Mouse (Mus musculus): Measurements from ENCODE around the gene Zfp709. TPM values are rescaled to one million over a fixed set of nuclear protein-coding genes. Genes with fewer than 3 reads are reported as not detected.

The Zfp709 gene
- 6.1 TPM for polyA plus RNA-seq (2015; fragmentation: Illumina TruSeq; extraction: RNeasy Lipid Tissue Mini Kit (QIAGEN cat#74804); ENCODE audit: low read depth, low replicate concordance)

DNA sequence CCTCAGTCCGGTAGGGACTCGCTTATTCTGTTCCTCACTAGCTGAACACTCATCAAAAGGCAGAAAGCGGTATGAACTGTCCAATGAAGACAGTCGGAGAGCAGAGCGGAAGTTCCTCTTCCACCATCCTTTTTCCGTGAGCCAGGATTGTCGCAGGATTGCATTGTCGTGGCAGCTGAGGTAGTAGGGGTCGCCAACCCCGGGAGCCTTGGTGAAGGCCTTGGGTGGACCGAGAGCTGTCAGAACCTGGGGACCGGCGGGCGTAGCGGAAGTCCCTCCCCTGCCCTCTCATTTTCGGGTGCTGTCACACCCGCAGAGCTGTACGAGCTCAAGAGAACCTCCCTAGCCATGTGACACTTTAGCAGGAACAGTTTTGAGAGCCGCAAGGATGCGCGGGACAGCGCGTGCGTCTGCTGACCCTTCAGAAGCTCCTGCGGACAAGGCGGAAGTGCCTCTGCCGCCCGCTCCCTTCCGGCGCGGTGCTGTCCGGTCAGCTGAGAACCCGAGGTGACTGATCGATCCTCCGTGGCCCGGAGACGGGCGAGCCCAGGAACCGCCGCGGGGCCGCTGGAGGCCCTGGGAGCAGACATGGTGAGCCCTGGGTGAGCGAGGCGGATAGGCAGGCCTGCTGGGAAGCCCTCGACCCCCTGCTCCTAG, at the start of gene Zfp709:
Gene Zfp709 (plus strand): TSS at position 402 of the 657 bp plus-strand sequence.

DNA sequence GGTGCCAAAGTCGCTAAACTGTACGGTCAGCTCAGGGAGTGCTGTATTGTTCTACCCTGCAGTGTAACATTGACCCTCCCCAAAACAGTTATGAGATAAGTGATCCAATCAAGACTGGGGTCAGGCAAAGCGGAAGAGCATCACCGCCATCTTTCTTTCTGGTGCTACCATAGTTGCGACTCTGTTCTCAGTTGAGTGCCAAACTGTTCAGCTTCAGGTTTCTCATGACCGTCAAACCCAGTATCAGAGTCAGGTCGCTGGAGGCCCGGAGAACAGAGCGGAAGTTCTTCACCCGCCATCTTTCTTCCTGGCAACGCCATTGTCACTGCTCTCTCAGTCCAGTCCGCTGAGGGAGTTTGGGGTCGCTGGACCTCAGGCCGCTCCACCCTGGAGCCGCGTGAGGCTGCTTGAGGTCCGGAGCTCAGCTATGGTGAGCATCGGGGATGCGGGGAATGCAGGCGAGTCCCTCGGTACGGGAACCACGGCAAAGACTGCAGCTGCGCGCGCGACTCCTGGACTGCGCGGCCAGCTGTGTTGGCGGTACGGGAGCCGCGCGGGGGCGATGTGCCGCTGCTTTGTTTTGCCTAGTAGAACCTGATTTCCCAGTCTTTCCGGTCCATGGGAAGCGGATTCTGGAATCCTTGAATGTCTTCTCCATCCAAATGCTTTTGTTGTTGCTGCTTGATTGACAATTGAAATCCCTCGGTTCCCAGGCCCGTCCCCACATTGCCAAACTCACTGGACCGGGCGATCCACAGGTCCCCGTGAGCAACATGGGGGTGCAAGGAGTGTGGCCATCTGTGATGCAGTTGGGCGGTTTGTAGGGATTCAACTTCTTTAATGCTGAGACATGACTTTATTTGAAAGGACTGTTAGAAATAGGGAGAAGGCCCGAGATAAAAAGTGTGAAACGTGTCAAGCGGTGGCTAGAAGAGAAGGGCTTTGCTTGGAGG, 26.8 kb downstream of the Zfp709 start, which contains the start of the genes Zfp882 and Zfp617:
Gene Zfp882 (plus strand): TSS at position 300 of the 953 bp plus-strand sequence.
Gene Zfp617 (plus strand): TSS at position 327 of the 953 bp plus-strand sequence.

Other genes with a start within 250 kb of the Zfp709 start
- gene Unc13a, start 210.3 kb upstream of the Zfp709 start, polyA plus RNA-seq (2015; fragmentation: Illumina TruSeq; extraction: RNeasy Lipid Tissue Mini Kit (QIAGEN cat#74804); ENCODE audit: low read depth, low replicate concordance) = 119 TPM
- gene Jak3, start 205.7 kb upstream of the Zfp709 start, polyA plus RNA-seq (2015; fragmentation: Illumina TruSeq; extraction: RNeasy Lipid Tissue Mini Kit (QIAGEN cat#74804); ENCODE audit: low read depth, low replicate concordance) = 2.9 TPM
- 0.92 TPM for gene Insl3, start 192.8 kb upstream of the Zfp709 start, polyA plus RNA-seq (2015; fragmentation: Illumina TruSeq; extraction: RNeasy Lipid Tissue Mini Kit (QIAGEN cat#74804); ENCODE audit: low read depth, low replicate concordance)
- 0.88 TPM for gene B3gnt3, start 180.2 kb upstream of the Zfp709 start, polyA plus RNA-seq (2015; fragmentation: Illumina TruSeq; extraction: RNeasy Lipid Tissue Mini Kit (QIAGEN cat#74804); ENCODE audit: low read depth, low replicate concordance)
- 83.6 TPM for gene Fcho1, start 156.3 kb upstream of the Zfp709 start, polyA plus RNA-seq (2015; fragmentation: Illumina TruSeq; extraction: RNeasy Lipid Tissue Mini Kit (QIAGEN cat#74804); ENCODE audit: low read depth, low replicate concordance)
- 8.8 TPM for gene Zfp882, start 26.6 kb downstream of the Zfp709 start, polyA plus RNA-seq (2015; fragmentation: Illumina TruSeq; extraction: RNeasy Lipid Tissue Mini Kit (QIAGEN cat#74804); ENCODE audit: low read depth, low replicate concordance)
- gene Zfp617, start 26.6 kb downstream of the Zfp709 start, polyA plus RNA-seq (2015; fragmentation: Illumina TruSeq; extraction: RNeasy Lipid Tissue Mini Kit (QIAGEN cat#74804); ENCODE audit: low read depth, low replicate concordance) = 43.0 TPM
- 15.6 TPM for gene Zfp961, start 69.0 kb downstream of the Zfp709 start, polyA plus RNA-seq (2015; fragmentation: Illumina TruSeq; extraction: RNeasy Lipid Tissue Mini Kit (QIAGEN cat#74804); ENCODE audit: low read depth, low replicate concordance)
- not detected for gene Cyp4f18, start 127.6 kb downstream of the Zfp709 start, polyA plus RNA-seq (2015; fragmentation: Illumina TruSeq; extraction: RNeasy Lipid Tissue Mini Kit (QIAGEN cat#74804); ENCODE audit: low read depth, low replicate concordance)
- not detected for gene Olfr372, start 159.2 kb downstream of the Zfp709 start, polyA plus RNA-seq (2015; fragmentation: Illumina TruSeq; extraction: RNeasy Lipid Tissue Mini Kit (QIAGEN cat#74804); ENCODE audit: low read depth, low replicate concordance)
- not detected for gene Olfr373, start 201.2 kb downstream of the Zfp709 start, polyA plus RNA-seq (2015; fragmentation: Illumina TruSeq; extraction: RNeasy Lipid Tissue Mini Kit (QIAGEN cat#74804); ENCODE audit: low read depth, low replicate concordance)
- gene Olfr374, start 225.0 kb downstream of the Zfp709 start, polyA plus RNA-seq (2015; fragmentation: Illumina TruSeq; extraction: RNeasy Lipid Tissue Mini Kit (QIAGEN cat#74804); ENCODE audit: low read depth, low replicate concordance) = not detected